Comparison of ENCODE assay signal across 8 mouse cellular contexts in genomic region chr10:80509412-80510272, GRCm38 (mm10). TPM values are rescaled to one million over a fixed set of nuclear protein-coding genes. Genes with fewer than 3 reads are reported as not detected.
A peak's percentile ranks its signal among the peaks of the same experiment; 100 is the strongest.
DNase-seq lines count a peak whose midpoint lies in the region; ATAC-seq lines count a peak whose summit lies in the region.

No protein-coding gene starts in this region.

- ATAC-seq in hindbrain, embryonic 16.5 days: peak; percentile 70

- H3K9ac ChIP-seq in hindbrain, embryonic 16.5 days (ENCODE audit: low read depth, low read length): 0 out of 2 replicates have a peak overlapping the region, but pooled peaks have one; percentile 4

- peak overlapping the region; percentile 63 for H3K4me2 ChIP-seq in hindbrain, embryonic 16.5 days (ENCODE audit: low read length)

- no peaks in the 10 kb centered on the region for H3K9me3 ChIP-seq in hindbrain, embryonic 16.5 days (ENCODE audit: control insufficient read depth, low read length)

- H3K27ac ChIP-seq in hindbrain, embryonic 16.5 days (ENCODE audit: low read depth, low read length): no peak overlapping the region

- H3K27me3 ChIP-seq in hindbrain, embryonic 16.5 days (replicated peaks; ENCODE audit: control insufficient read depth, insufficient read depth, low read length): peaks cover 31% of the 10 kb centered on the region

- peak; percentile 90 for DNase-seq in NIH3T3 (ENCODE audit: low read depth)
- DNase-seq in cerebellum, postnatal 25 days: peak; percentile 80 to 90
- peak; percentile 86 for DNase-seq in gastrocnemius, adult 18-20 months (ENCODE audit: low spot score)
- DNase-seq in left cerebral cortex, adult 11 months (ENCODE audit: low spot score): peak; percentile 26
- peak; percentile 68 to 88 for DNase-seq in lung, postnatal 4 days
- DNase-seq in retina, postnatal 1 day: peak; percentile 80
- DNase-seq in thymus, postnatal 4 days: peak; percentile 93

- H3K4me3 ChIP-seq in hindbrain, embryonic 16.5 days (ENCODE audit: low read length): peak overlapping the region; percentile 34

- H3K4me1 ChIP-seq in hindbrain, embryonic 16.5 days (ENCODE audit: control insufficient read depth, insufficient read depth, low read depth, low read length): peaks cover 2% of the 10 kb centered on the region; the same call in 1 of the 2 replicates

- WGBS in hindbrain, embryonic 16.5 days: 12% methylated on average over 20 of the region's 20 CpGs

- no peaks in the 10 kb centered on the region for H3K36me3 ChIP-seq in hindbrain, embryonic 16.5 days (ENCODE audit: control insufficient read depth, insufficient read depth, low read length)

RNA-seq across cellular contexts. Expression of gene Onecut3, which starts 15.0 kb away (rescaled TPM):
- total RNA-seq in gastrocnemius, adult 18-20 months (2021): not detected
- polyA plus RNA-seq in hindbrain, embryonic 16.5 days (2015; fragmentation: Nextera tagmentation; extraction: Ambion mirVana): 1.2 and 1.3 TPM in 2 replicates

RNA-seq across cellular contexts. Expression of gene Atp8b3, which starts 29.3 kb away (rescaled TPM):
- not detected for total RNA-seq in gastrocnemius, adult 18-20 months (2021)
- 1.5 and 1.6 TPM in 2 replicates for polyA plus RNA-seq in hindbrain, embryonic 16.5 days (2015; fragmentation: Nextera tagmentation; extraction: Ambion mirVana)

RNA-seq across cellular contexts. Expression of gene Rexo1, which starts 51.7 kb away (rescaled TPM):
- 10 to 100 TPM in 1 of 2 experiments, 1 to 10 TPM in 1; 9.6 to 11.1 TPM for total RNA-seq in gastrocnemius, adult 18-20 months (2021)
- 25.8 and 26.5 TPM in 2 replicates for polyA plus RNA-seq in hindbrain, embryonic 16.5 days (2015; fragmentation: Nextera tagmentation; extraction: Ambion mirVana)

Comparison
In these comparisons a context has a peak if more than half of its experiments do, and no peak if none do; other contexts are left out.
1. DNase-seq: peak in every context shown above with its lines; median percentile 93 in thymus, postnatal 4 days; 90 in NIH3T3; 86 in gastrocnemius, adult 18-20 months; 85 in cerebellum, postnatal 25 days; 80 in retina, postnatal 1 day; 78 in lung, postnatal 4 days; 26 in left cerebral cortex, adult 11 months.